Mouse (Mus musculus) hindbrain, embryonic 13.5 days (tissue): Measurements from ENCODE around the gene Abraxas2. TPM values are rescaled to one million over a fixed set of nuclear protein-coding genes. Genes with fewer than 3 reads are reported as not detected.

Experiments
- ATAC-seq: fragments of 200-750 bp; cut with Nextera tagmentation; 2 replicates; pipeline ENCODE4 v1.8.0; 2017; ENCODE audit warnings: moderate TSS enrichment; ENCODE audit not compliant: low FRiP score
- H3K27ac ChIP-seq: fragments of 300-500 bp; sonication (generic); 2 replicates; pipeline ENCODE4 v1.5.1; 2015; ENCODE audit warnings: inconsistent platforms, mild to moderate bottlenecking, moderate library complexity
- H3K27me3 ChIP-seq: fragments of 300-500 bp; sonication (generic); 2 replicates; pipeline ENCODE4 v1.6.1; 2015; ENCODE audit warnings: mild to moderate bottlenecking, inconsistent platforms
- H3K36me3 ChIP-seq: fragments of 300-500 bp; sonication (generic); 2 replicates; pipeline ENCODE4 v1.6.1; 2015; ENCODE audit warnings: mild to moderate bottlenecking, inconsistent platforms
- H3K4me1 ChIP-seq: fragments of 300-500 bp; sonication (generic); replicated peaks from 2 replicates; pipeline ENCODE4 v1.6.1; 2015; ENCODE audit warnings: inconsistent platforms
- H3K4me2 ChIP-seq: fragments of 300-500 bp; sonication (generic); 2 replicates; pipeline ENCODE4 v1.6.1; 2015; ENCODE audit warnings: inconsistent platforms, mild to moderate bottlenecking, moderate library complexity
- H3K4me3 ChIP-seq: fragments of 300-500 bp; sonication (generic); 2 replicates; pipeline ENCODE4 v1.5.1; 2015; ENCODE audit warnings: mild to moderate bottlenecking, inconsistent platforms
- H3K9ac ChIP-seq: fragments of 300-500 bp; sonication (generic); 2 replicates; pipeline ENCODE4 v1.6.1; 2015; ENCODE audit warnings: mild to moderate bottlenecking, inconsistent platforms
- H3K9me3 ChIP-seq: fragments of 300-500 bp; sonication (generic); 2 replicates; pipeline ENCODE4 v1.6.1; 2016; ENCODE audit warnings: inconsistent platforms
- WGBS: fragments of 180-500 bp; shearing (Covaris S2); methylation state at CpG from one replicate; pipeline ENCODE4 v1.1.7; 2015; 5-methylcytosine and 5-hydroxymethylcytosine counted together
- polyA plus RNA-seq: library from polyadenylated mRNA; unstranded; fragments of >200 nt; fragmentation: Nextera tagmentation; extraction: Ambion mirVana; gene quantifications from 2 replicates; pipeline ENCODE4 v1.2.1, GENCODE M21; 2015

The Abraxas2 gene
- polyA plus RNA-seq, 1 experiment from 2014 or later, result 38.7 TPM

GRCm38 (mm10) chr7:132892806-132893205, 33.8 kb downstream of the Abraxas2 start:
- no peaks in the 10 kb centered on the region for H3K4me1 ChIP-seq
- ATAC-seq, result no peak
- no peaks in the 10 kb centered on the region for H3K9me3 ChIP-seq
- H3K9ac ChIP-seq, result no peak overlapping the region
- H3K4me3 ChIP-seq, result no peak overlapping the region
- no peak overlapping the region for H3K27ac ChIP-seq
- H3K4me2 ChIP-seq, result no peak overlapping the region
- no peaks in the 10 kb centered on the region for H3K36me3 ChIP-seq
- WGBS, result 84% methylated on average over 7 of the region's 7 CpGs
- no peaks in the 10 kb centered on the region for H3K27me3 ChIP-seq

GRCm38 (mm10) chr7:132893336-132893735, 34.3 kb downstream of the Abraxas2 start:
- Histone ChIP-seq H3K4me1 (no peaks in the 10 kb centered on the region), H3K27me3 (no peaks in the 10 kb centered on the region), H3K9me3 (no peaks in the 10 kb centered on the region), H3K4me2 (no peak overlapping the region), H3K9ac (no peak overlapping the region), H3K4me3 (no peak overlapping the region), H3K36me3 (no peaks in the 10 kb centered on the region), H3K27ac (no peak overlapping the region)
- no peak for ATAC-seq
- WGBS, result 88% methylated on average over 1 of the region's 1 CpGs

- no peaks in the 10 kb centered on the region for H3K36me3 ChIP-seq
- WGBS, result 72% methylated on average over 7 of the region's 7 CpGs
- no peak overlapping the region for H3K27ac ChIP-seq
- H3K9me3 ChIP-seq, result no peaks in the 10 kb centered on the region
- no peak overlapping the region for H3K4me3 ChIP-seq
- no peaks in the 10 kb centered on the region for H3K4me1 ChIP-seq
- no peak overlapping the region for H3K9ac ChIP-seq
- ATAC-seq, result no peak
- H3K4me2 ChIP-seq, result no peak overlapping the region
- H3K27me3 ChIP-seq, result no peaks in the 10 kb centered on the region
Measured at GRCm38 (mm10) chr7:132894841-132895555, 36.0 kb downstream of the Abraxas2 start.

GRCm38 (mm10) chr7:132896206-132896815, 37.3 kb downstream of the Abraxas2 start:
- no peaks in the 10 kb centered on the region for H3K9me3 ChIP-seq
- H3K36me3 ChIP-seq, result no peaks in the 10 kb centered on the region
- WGBS, result 90% methylated on average over 9 of the region's 9 CpGs
- ATAC-seq, result no peak
- no peaks in the 10 kb centered on the region for H3K4me1 ChIP-seq
- H3K27ac ChIP-seq, result no peak overlapping the region
- H3K27me3 ChIP-seq, result no peaks in the 10 kb centered on the region
- H3K4me3 ChIP-seq, result no peak overlapping the region
- no peak overlapping the region for H3K4me2 ChIP-seq
- no peak overlapping the region for H3K9ac ChIP-seq

- no peaks in the 10 kb centered on the region for H3K27me3 ChIP-seq
- WGBS, result 83% methylated on average over 10 of the region's 10 CpGs
- H3K4me1 ChIP-seq, result no peaks in the 10 kb centered on the region
Measured at GRCm38 (mm10) chr7:132897258-132897657, 38.2 kb downstream of the Abraxas2 start.

GRCm38 (mm10) chr7:132898234-132898633, 39.2 kb downstream of the Abraxas2 start:
- WGBS, result 85% methylated on average over 2 of the region's 2 CpGs
- no peak overlapping the region for H3K4me3 ChIP-seq
- H3K9me3 ChIP-seq, result no peaks in the 10 kb centered on the region
- H3K9ac ChIP-seq, result no peak overlapping the region
- no peaks in the 10 kb centered on the region for H3K4me1 ChIP-seq
- H3K27ac ChIP-seq, result no peak overlapping the region
- no peaks in the 10 kb centered on the region for H3K36me3 ChIP-seq
- no peak overlapping the region for H3K4me2 ChIP-seq
- no peaks in the 10 kb centered on the region for H3K27me3 ChIP-seq
- no peak for ATAC-seq

More at GRCm38 (mm10) chr7:132897258-132897657, 38.2 kb downstream of the Abraxas2 start:
- Histone ChIP-seq H3K36me3 (no peaks in the 10 kb centered on the region), H3K9ac (no peak overlapping the region), H3K4me2 (no peak overlapping the region), H3K27ac (no peak overlapping the region), H3K4me3 (no peak overlapping the region), H3K9me3 (no peaks in the 10 kb centered on the region)
- ATAC-seq, result no peak

GRCm38 (mm10) chr7:132900826-132901531, 42.0 kb downstream of the Abraxas2 start:
- 66% methylated on average over 2 of the region's 2 CpGs for WGBS
- no peaks in the 10 kb centered on the region for H3K9me3 ChIP-seq

GRCm38 (mm10) chr7:132903796-132904195, 44.8 kb downstream of the Abraxas2 start:
- ATAC-seq, result no peak
- Histone ChIP-seq H3K27me3 (no peaks in the 10 kb centered on the region), H3K4me3 (no peak overlapping the region), H3K4me2 (no peak overlapping the region), H3K27ac (no peak overlapping the region), H3K36me3 (no peaks in the 10 kb centered on the region), H3K4me1 (no peaks in the 10 kb centered on the region), H3K9me3 (no peaks in the 10 kb centered on the region), H3K9ac (no peak overlapping the region)
- WGBS, result 76% methylated on average over 3 of the region's 3 CpGs

More at GRCm38 (mm10) chr7:132900826-132901531, 42.0 kb downstream of the Abraxas2 start:
- no peaks in the 10 kb centered on the region for H3K36me3 ChIP-seq
- H3K4me2 ChIP-seq, result no peak overlapping the region
- no peak overlapping the region for H3K27ac ChIP-seq
- no peak overlapping the region for H3K9ac ChIP-seq
- no peak for ATAC-seq
- H3K4me3 ChIP-seq, result no peak overlapping the region
- no peaks in the 10 kb centered on the region for H3K4me1 ChIP-seq
- no peaks in the 10 kb centered on the region for H3K27me3 ChIP-seq

GRCm38 (mm10) chr7:132921971-132922370, 62.9 kb downstream of the Abraxas2 start:
- Histone ChIP-seq H3K4me2 (no peak overlapping the region), H3K4me3 (no peak overlapping the region), H3K9me3 (peaks cover 3% of the 10 kb centered on the region; the same call in 1 of the 2 replicates), H3K36me3 (no peaks in the 10 kb centered on the region), H3K27me3 (no peaks in the 10 kb centered on the region), H3K27ac (no peak overlapping the region), H3K4me1 (no peaks in the 10 kb centered on the region), H3K9ac (no peak overlapping the region)
- ATAC-seq, result no peak
- WGBS, result 59% methylated on average over 3 of the region's 3 CpGs

- no peak overlapping the region for H3K4me2 ChIP-seq
- no peak overlapping the region for H3K27ac ChIP-seq
- H3K9me3 ChIP-seq, result no peaks in the 10 kb centered on the region
- peaks cover 3% of the 10 kb centered on the region for H3K4me1 ChIP-seq
- H3K9ac ChIP-seq, result no peak overlapping the region
- no peaks in the 10 kb centered on the region for H3K27me3 ChIP-seq
- 86% methylated on average over 2 of the region's 2 CpGs for WGBS
- ATAC-seq, result no peak
- no peak overlapping the region for H3K4me3 ChIP-seq
- no peaks in the 10 kb centered on the region for H3K36me3 ChIP-seq
Measured at GRCm38 (mm10) chr7:132925227-132925626, 66.2 kb downstream of the Abraxas2 start.

GRCm38 (mm10) chr7:132927201-132927600, 68.2 kb downstream of the Abraxas2 start:
- Histone ChIP-seq H3K4me1 (peaks cover 9% of the 10 kb centered on the region), H3K9me3 (no peaks in the 10 kb centered on the region), H3K4me3 (no peak overlapping the region), H3K27me3 (no peaks in the 10 kb centered on the region), H3K4me2 (no peak overlapping the region), H3K27ac (no peak overlapping the region), H3K9ac (0 out of 2 replicates have a peak overlapping the region, but pooled peaks have one; percentile 8), H3K36me3 (no peaks in the 10 kb centered on the region)
- ATAC-seq, result no peak
- 57% methylated on average over 3 of the region's 3 CpGs for WGBS

GRCm38 (mm10) chr7:132930055-132930454, 71.0 kb downstream of the Abraxas2 start:
- Histone ChIP-seq H3K4me2 (peak overlapping the region; percentile 86), H3K4me1 (peaks cover 20% of the 10 kb centered on the region), H3K27me3 (no peaks in the 10 kb centered on the region), H3K4me3 (peak overlapping the region; percentile 96), H3K9ac (peak overlapping the region; percentile 98), H3K9me3 (no peaks in the 10 kb centered on the region), H3K27ac (0 out of 2 replicates have a peak overlapping the region, but pooled peaks have one; percentile 99), H3K36me3 (no peaks in the 10 kb centered on the region)
- 92% methylated on average over 5 of the region's 5 CpGs for WGBS
- no peak for ATAC-seq
